Mouse (Mus musculus): ENCODE results near the gene Nfe2.

GRCm38 (mm10) chr15:103214971-103215907 is 43.0 kb downstream of the Nfe2 start:
- no peak for TF ChIP-seq CTCF (conservative IDR thresholded peaks at IDR 0.05; ENCODE audit: low read length)
- no peak for TF ChIP-seq POU5F1 (IDR thresholded peaks at IDR 0.05; ENCODE audit: borderline replicate concordance, low read length)
